Mouse (Mus musculus) left cerebral cortex, adult 18-20 months (tissue): ENCODE measurements around the gene Olfr531. TPM values are rescaled to one million over a fixed set of nuclear protein-coding genes. Genes with fewer than 3 reads are reported as not detected.

ENCODE experiments used
- DNase-seq, 2 experiments: peaks; one replicate each; pipeline ENCODE4 v3.0.0; 2021 to 2022; ENCODE audit warnings: low spot score in 2 of 2, mixed read lengths in 1 of 2
- long read RNA-seq, 2 experiments: library from polyadenylated mRNA; stranded (forward); transcript quantifications; one replicate each; pipeline ENCODE4 v2.0.0; 2021
- total RNA-seq, 2 experiments: library from RNA; stranded (reverse); gene quantifications; 2 replicates each; pipeline ENCODE4 v1.2.3; 2021

Olfr531 gene
- not detected for total RNA-seq
- long read RNA-seq, experiment 1, result 0 reads
- long read RNA-seq, experiment 2, result 0 reads

- no peak for DNase-seq
Observed at GRCm38 (mm10) chr7:140402818-140403217, at the start of gene Olfr531. Olfr531 (minus strand) TSS chr7:140402918.

GRCm38 (mm10) chr7:140443141-140443540, 40.4 kb upstream of the Olfr531 start:
- no peak for DNase-seq

GRCm38 (mm10) chr7:140421539-140421938, 18.8 kb upstream of the Olfr531 start, which contains the start of gene Olfr532:
Olfr532 (minus strand) TSS chr7:140421639.
- no peak for DNase-seq

GRCm38 (mm10) chr7:140376911-140377310, 25.8 kb downstream of the Olfr531 start:
- no peak for DNase-seq

GRCm38 (mm10) chr7:140376231-140376630, 26.5 kb downstream of the Olfr531 start, which contains the start of gene Olfr530:
Olfr530 (minus strand) TSS chr7:140376331.
- no peak for DNase-seq

GRCm38 (mm10) chr7:140374300-140374699, 28.4 kb downstream of the Olfr531 start:
- DNase-seq, result no peak

- no peak for DNase-seq
Observed at GRCm38 (mm10) chr7:140361571-140361970, 41.1 kb downstream of the Olfr531 start, which contains the start of gene Olfr60. Olfr60 (minus strand) TSS chr7:140361671.

Other genes starting within 250 kb of the Olfr531 start
- gene Sprn, start 248.0 kb downstream of the Olfr531 start, total RNA-seq, result 100 to 1,000 TPM; 119 to 120 TPM
- not detected for gene Olfr522, start 238.2 kb downstream of the Olfr531 start, total RNA-seq
- gene Olfr523, start 229.7 kb downstream of the Olfr531 start, total RNA-seq, result not detected
- not detected for gene Olfr524, start 197.0 kb downstream of the Olfr531 start, total RNA-seq
- gene Cd163l1, start 184.7 kb downstream of the Olfr531 start, total RNA-seq, result not detected
- under 1 TPM; 0.40 to 0.42 TPM for gene 5830411N06Rik, start 155.6 kb downstream of the Olfr531 start, total RNA-seq
- gene Olfr525, start 82.1 kb downstream of the Olfr531 start, total RNA-seq, result not detected
- not detected for gene Olfr527, start 68.9 kb downstream of the Olfr531 start, total RNA-seq
- gene Olfr60, start 41.2 kb downstream of the Olfr531 start, total RNA-seq, result not detected
- not detected for gene Olfr530, start 26.6 kb downstream of the Olfr531 start, total RNA-seq
- not detected for gene Olfr532, start 18.7 kb upstream of the Olfr531 start, total RNA-seq
- not detected for gene Olfr533, start 60.5 kb upstream of the Olfr531 start, total RNA-seq
- not detected for gene Olfr535, start 81.3 kb upstream of the Olfr531 start, total RNA-seq
- gene Olfr536, start 104.5 kb upstream of the Olfr531 start, total RNA-seq, result not detected
- not detected for gene Olfr538, start 165.0 kb upstream of the Olfr531 start, total RNA-seq
- under 1 TPM; 0.05 to 0.07 TPM for gene Olfr46, start 198.4 kb upstream of the Olfr531 start, total RNA-seq
- gene Olfr61, start 226.1 kb upstream of the Olfr531 start, total RNA-seq, result not detected
- not detected for gene Olfr53, start 243.5 kb upstream of the Olfr531 start, total RNA-seq